ENCODE assay signal across 10 mouse cellular contexts in genomic region chr10:128323516-128323915, GRCm38 (mm10). TPM values are rescaled to one million over a fixed set of nuclear protein-coding genes. Genes with fewer than 3 reads are reported as not detected.
DNase-seq lines count a peak whose midpoint lies in the region; ATAC-seq and TF ChIP-seq lines count a peak whose summit lies in the region.
"Had no signal": no experiment of that assay in that cellular context is flagged by ENCODE, and none has a peak within 500 bp of the region (broad histone marks: within the 10 kb centered on the region; RNA-seq: fewer than 3 reads in every experiment).

No protein-coding gene starts in this region.

- H3K9ac ChIP-seq in heart, embryonic 15.5 days: peak overlapping the region; percentile 98
- peak overlapping the region; percentile 83 for H3K9ac ChIP-seq in ES-Bruce4 (ENCODE audit: low read depth, poor library complexity, severe bottlenecking)
- peak overlapping the region; percentile 82 for H3K9ac ChIP-seq in hindbrain, embryonic 12.5 days
- peak overlapping the region; percentile 99 for H3K9ac ChIP-seq in midbrain, embryonic 11.5 days (ENCODE audit: low read length)

- peak overlapping the region; percentile 96; the same call in 1 of the 2 replicates for H3K27ac ChIP-seq in heart, embryonic 15.5 days
- H3K27ac ChIP-seq in ES-Bruce4 (ENCODE audit: insufficient read depth, low read length): no peak overlapping the region
- H3K27ac ChIP-seq in hindbrain, embryonic 12.5 days: peak overlapping the region; percentile 95
- no peak overlapping the region for H3K27ac ChIP-seq in midbrain, embryonic 11.5 days (ENCODE audit: low read depth, low read length)

- H3K4me2 ChIP-seq in heart, embryonic 15.5 days: peak overlapping the region; percentile 85
- peak overlapping the region; percentile 76 for H3K4me2 ChIP-seq in hindbrain, embryonic 12.5 days (replicated peaks)
- peak overlapping the region; percentile 89 for H3K4me2 ChIP-seq in midbrain, embryonic 11.5 days

- DNase-seq in heart, postnatal 10 days: no peak
- DNase-seq in midbrain, embryonic 11.5 days (ENCODE audit: low spot score, missing footprints): peak; percentile 81
- DNase-seq in spleen, postnatal 36 days (ENCODE audit: low spot score in 2 of 2): no peak
- DNase-seq in frontal cortex, postnatal 10 days (ENCODE audit: low spot score in 2 of 2): no peak
- no peak for DNase-seq in right cerebral cortex, adult 18-20 months

- H3K27me3 ChIP-seq in heart, embryonic 15.5 days: no peaks in the 10 kb centered on the region
- H3K27me3 ChIP-seq in ES-Bruce4 (ENCODE audit: control insufficient read depth, insufficient read depth, low read length, poor library complexity, severe bottlenecking): no peaks in the 10 kb centered on the region
- no peaks in the 10 kb centered on the region for H3K27me3 ChIP-seq in hindbrain, embryonic 12.5 days
- H3K27me3 ChIP-seq in midbrain, embryonic 11.5 days (ENCODE audit: control insufficient read depth, insufficient read depth, low read length): no peaks in the 10 kb centered on the region
- H3K27me3 ChIP-seq: Patski had no signal

- TF ChIP-seq POLR2A in ES-Bruce4 (IDR thresholded peaks at IDR 0.05; ENCODE audit: insufficient read depth, low read length): no peak

- intact Hi-C loops in heart, postnatal 10 days (cut with DNase I): no loop called here

- no peaks in the 10 kb centered on the region for H3K9me3 ChIP-seq in heart, embryonic 15.5 days (replicated peaks)
- no peaks in the 10 kb centered on the region for H3K9me3 ChIP-seq in ES-Bruce4 (replicated peaks; ENCODE audit: control insufficient read depth, insufficient read depth, low read length, poor library complexity, severe bottlenecking)
- H3K9me3 ChIP-seq in hindbrain, embryonic 12.5 days (replicated peaks): no peaks in the 10 kb centered on the region
- no peaks in the 10 kb centered on the region for H3K9me3 ChIP-seq in midbrain, embryonic 11.5 days (ENCODE audit: control insufficient read depth, low read length)

- peaks cover 24% of the 10 kb centered on the region for H3K4me1 ChIP-seq in heart, embryonic 15.5 days (replicated peaks)
- no peaks in the 10 kb centered on the region for H3K4me1 ChIP-seq in ES-Bruce4 (ENCODE audit: control insufficient read depth, insufficient read depth, low read length)
- H3K4me1 ChIP-seq in hindbrain, embryonic 12.5 days: peaks cover 17% of the 10 kb centered on the region
- peaks cover 11% of the 10 kb centered on the region for H3K4me1 ChIP-seq in midbrain, embryonic 11.5 days (ENCODE audit: control insufficient read depth, insufficient read depth, low read length)

- no peak for TF ChIP-seq CTCF in ES-Bruce4 (IDR thresholded peaks at IDR 0.05; ENCODE audit: low read depth, low read length)

- H3K4me3 ChIP-seq in heart, embryonic 15.5 days: peak overlapping the region; percentile 91
- H3K4me3 ChIP-seq in ES-Bruce4 (ENCODE audit: low read depth, low read length): peak overlapping the region; percentile 74
- H3K4me3 ChIP-seq in hindbrain, embryonic 12.5 days: peak overlapping the region; percentile 60
- H3K4me3 ChIP-seq in midbrain, embryonic 11.5 days (ENCODE audit: low read depth, low read length): peak overlapping the region; percentile 82

- TF ChIP-seq EP300 in ES-Bruce4 (IDR thresholded peaks at IDR 0.05; ENCODE audit: insufficient read depth, low read depth, low read length): no peak

- ATAC-seq in heart, embryonic 15.5 days (replicated peaks; ENCODE audit: insufficient number of reproducible peaks, insufficient read depth, low FRiP score, low read depth): no peak
- no peak for ATAC-seq in hindbrain, embryonic 12.5 days (ENCODE audit: low FRiP score)
- ATAC-seq in midbrain, embryonic 11.5 days (ENCODE audit: low FRiP score): no peak
- ATAC-seq: Patski had no signal

- peaks cover 55% of the 10 kb centered on the region for H3K36me3 ChIP-seq in heart, embryonic 15.5 days
- peaks cover 13% of the 10 kb centered on the region for H3K36me3 ChIP-seq in ES-Bruce4 (ENCODE audit: control insufficient read depth, insufficient read depth, low read length, poor library complexity, severe bottlenecking)
- peaks cover 50% of the 10 kb centered on the region for H3K36me3 ChIP-seq in hindbrain, embryonic 12.5 days
- peaks cover 25% of the 10 kb centered on the region for H3K36me3 ChIP-seq in midbrain, embryonic 11.5 days (ENCODE audit: control insufficient read depth, insufficient read depth, low read length)

- 70% methylated on average over 8 of the region's 8 CpGs for WGBS in heart, embryonic 15.5 days
- 87% methylated on average over 8 of the region's 8 CpGs for WGBS in hindbrain, embryonic 12.5 days
- 87% methylated on average over 8 of the region's 8 CpGs for WGBS in midbrain, embryonic 11.5 days

RNA-seq across cellular contexts. Expression of gene Cnpy2, which starts 1.3 kb away (rescaled TPM):
- 186 and 213 TPM in 2 replicates for polyA plus RNA-seq in heart, embryonic 15.5 days (2015; fragmentation: Nextera tagmentation; extraction: Ambion mirVana)
- 10 to 100 TPM; 78.3 to 95.1 TPM for total RNA-seq in heart, postnatal 10 days (2021)
- polyA plus RNA-seq in ES-Bruce4 (2011; ENCODE audit: insufficient read depth, insufficient read length, low read depth, missing spikeins): 62.9 and 68.4 TPM in 2 replicates
- polyA plus RNA-seq in hindbrain, embryonic 12.5 days (2016; fragmentation: Nextera tagmentation; extraction: Ambion mirVana): 242 and 244 TPM in 2 replicates
- polyA plus RNA-seq in midbrain, embryonic 11.5 days (2014; fragmentation: Nextera tagmentation; extraction: Ambion mirVana): 222 and 239 TPM in 2 replicates

RNA-seq across cellular contexts. Expression of gene Cs, which starts 14.0 kb away (rescaled TPM):
- 448 and 450 TPM in 2 replicates for polyA plus RNA-seq in heart, embryonic 15.5 days (2015; fragmentation: Nextera tagmentation; extraction: Ambion mirVana)
- total RNA-seq in heart, postnatal 10 days (2021): 1,000 to 10,000 TPM; 1,017 to 1,070 TPM
- polyA plus RNA-seq in ES-Bruce4 (2011; ENCODE audit: insufficient read depth, insufficient read length, low read depth, missing spikeins): 197 and 202 TPM in 2 replicates
- 207 and 208 TPM in 2 replicates for polyA plus RNA-seq in hindbrain, embryonic 12.5 days (2016; fragmentation: Nextera tagmentation; extraction: Ambion mirVana)
- 236 and 248 TPM in 2 replicates for polyA plus RNA-seq in midbrain, embryonic 11.5 days (2014; fragmentation: Nextera tagmentation; extraction: Ambion mirVana)

RNA-seq across cellular contexts. Expression of gene Pan2, which starts 20.4 kb away (rescaled TPM):
- polyA plus RNA-seq in heart, embryonic 15.5 days (2015; fragmentation: Nextera tagmentation; extraction: Ambion mirVana): 22.3 and 27.8 TPM in 2 replicates
- total RNA-seq in heart, postnatal 10 days (2021): 10 to 100 TPM; 16.5 to 17.5 TPM
- 40.5 and 40.8 TPM in 2 replicates for polyA plus RNA-seq in ES-Bruce4 (2011; ENCODE audit: insufficient read depth, insufficient read length, low read depth, missing spikeins)
- 33.5 and 34.1 TPM in 2 replicates for polyA plus RNA-seq in hindbrain, embryonic 12.5 days (2016; fragmentation: Nextera tagmentation; extraction: Ambion mirVana)
- polyA plus RNA-seq in midbrain, embryonic 11.5 days (2014; fragmentation: Nextera tagmentation; extraction: Ambion mirVana): 37.2 and 37.5 TPM in 2 replicates

RNA-seq across cellular contexts. Expression of gene Il23a, which starts 25.0 kb away (rescaled TPM):
- 4.0 and 4.8 TPM in 2 replicates for polyA plus RNA-seq in heart, embryonic 15.5 days (2015; fragmentation: Nextera tagmentation; extraction: Ambion mirVana)
- total RNA-seq in heart, postnatal 10 days (2021): under 1 TPM; 0.50 to 0.87 TPM
- polyA plus RNA-seq in ES-Bruce4 (2011; ENCODE audit: insufficient read depth, insufficient read length, low read depth, missing spikeins): 4.7 and 5.7 TPM in 2 replicates
- polyA plus RNA-seq in hindbrain, embryonic 12.5 days (2016; fragmentation: Nextera tagmentation; extraction: Ambion mirVana): 0.22 TPM in 1 of 2 replicates, not detected in the other
- not detected in 2 replicates for polyA plus RNA-seq in midbrain, embryonic 11.5 days (2014; fragmentation: Nextera tagmentation; extraction: Ambion mirVana)
- total RNA-seq: gastrocnemius, adult 18-20 months had no signal

RNA-seq across cellular contexts. Expression of gene Coq10a, which starts 45.3 kb away (rescaled TPM):
- 17.0 TPM in 2 replicates for polyA plus RNA-seq in heart, embryonic 15.5 days (2015; fragmentation: Nextera tagmentation; extraction: Ambion mirVana)
- total RNA-seq in heart, postnatal 10 days (2021): 100 to 1,000 TPM; 156 to 159 TPM
- 18.7 and 20.2 TPM in 2 replicates for polyA plus RNA-seq in ES-Bruce4 (2011; ENCODE audit: insufficient read depth, insufficient read length, low read depth, missing spikeins)
- polyA plus RNA-seq in hindbrain, embryonic 12.5 days (2016; fragmentation: Nextera tagmentation; extraction: Ambion mirVana): 31.7 and 32.8 TPM in 2 replicates
- polyA plus RNA-seq in midbrain, embryonic 11.5 days (2014; fragmentation: Nextera tagmentation; extraction: Ambion mirVana): 23.1 and 23.4 TPM in 2 replicates

Comparison
In these comparisons a context has a peak if more than half of its experiments do, and no peak if none do; other contexts are left out.
1. H3K27ac ChIP-seq: peak in heart, embryonic 15.5 days (single experiment) and hindbrain, embryonic 12.5 days (single experiment); none in ES-Bruce4 (single experiment) and midbrain, embryonic 11.5 days (single experiment).
2. Peak in every context shown above with its lines, with median percentiles within 50 percentile points of each other: H3K4me2 ChIP-seq, H3K4me3 ChIP-seq and H3K9ac ChIP-seq.